Mouse (Mus musculus) adrenal gland, postnatal 10 days (tissue): Measurements from ENCODE around the gene Alg9. TPM values are rescaled to one million over a fixed set of nuclear protein-coding genes. Genes with fewer than 3 reads are reported as not detected.
A peak's percentile ranks its signal among the peaks of the same experiment; 100 is the strongest.

ENCODE experiments used
- DNase-seq: peaks from one replicate; pipeline ENCODE4 v3.0.0; 2021; ENCODE audit warnings: mixed read lengths
- long read RNA-seq, 2 experiments: library from polyadenylated mRNA; stranded (forward); transcript quantifications; one replicate each; pipeline ENCODE4 v2.0.0; 2021
- total RNA-seq, 2 experiments: library from RNA; stranded (reverse); gene quantifications; 2 replicates each; pipeline ENCODE4 v1.2.3; 2021

Alg9 gene
- 10 to 100 TPM; 27.9 to 28.0 TPM for total RNA-seq
- long read RNA-seq, experiment 1, transcript Alg9-201 (15 exons, 2,873 nt): major isoform, 11 of 33 reads
- long read RNA-seq, experiment 1, transcript Alg9-207 (2 exons, 465 nt): minor isoform, 5 of 33 reads
- long read RNA-seq, experiment 1, partial matches to known transcripts: 11 of 33 reads
- long read RNA-seq, experiment 1, other reads (novel, unspliced or antisense): 5 of 33 reads
- long read RNA-seq, experiment 2, transcript Alg9-201 (15 exons, 2,873 nt): major isoform, 19 of 34 reads
- long read RNA-seq, experiment 2, transcript Alg9-207 (2 exons, 465 nt): minor isoform, 6 of 34 reads
- long read RNA-seq, experiment 2, partial matches to known transcripts: 1 of 34 reads
- long read RNA-seq, experiment 2, other reads (novel, unspliced or antisense): 4 of 34 reads

DNA sequence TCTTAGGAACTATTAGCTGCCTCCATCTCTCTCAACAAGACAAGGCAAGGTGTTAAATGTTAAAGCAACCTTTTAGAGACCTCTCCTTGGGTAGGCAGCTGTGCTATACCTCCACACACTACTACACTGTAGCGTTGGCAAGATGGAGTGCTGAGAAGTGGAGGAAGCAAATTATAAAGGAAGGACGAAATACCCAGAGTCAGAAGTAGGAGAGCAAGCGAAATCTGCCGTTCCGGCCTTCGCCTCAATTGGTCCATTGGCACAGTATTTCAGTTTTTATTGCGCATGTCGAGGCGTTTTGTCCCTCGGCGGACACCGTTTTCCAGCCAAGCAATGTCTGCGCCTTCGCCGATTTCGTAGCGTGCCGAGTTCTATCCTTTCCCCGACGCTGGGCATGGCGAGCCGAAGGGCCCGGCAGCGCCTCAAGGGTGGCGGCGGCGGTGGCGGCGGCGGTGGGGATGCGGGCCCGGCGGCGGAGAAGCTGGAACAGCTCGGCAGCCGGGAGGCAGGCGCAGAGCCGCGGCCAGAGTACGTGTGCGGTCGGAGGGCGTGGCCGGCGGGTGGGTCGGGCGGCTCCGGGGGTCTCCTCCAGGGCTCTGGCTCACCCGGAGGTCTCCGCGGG, at the start of gene Alg9, which contains the start of gene 1110032A03Rik:
TSS of gene Alg9 (plus strand) at position 29 of the 622 bp plus-strand sequence.
TSS of gene 1110032A03Rik (minus strand) at position 530 of the 622 bp plus-strand sequence.
- DNase-seq: peak; percentile 94

DNA sequence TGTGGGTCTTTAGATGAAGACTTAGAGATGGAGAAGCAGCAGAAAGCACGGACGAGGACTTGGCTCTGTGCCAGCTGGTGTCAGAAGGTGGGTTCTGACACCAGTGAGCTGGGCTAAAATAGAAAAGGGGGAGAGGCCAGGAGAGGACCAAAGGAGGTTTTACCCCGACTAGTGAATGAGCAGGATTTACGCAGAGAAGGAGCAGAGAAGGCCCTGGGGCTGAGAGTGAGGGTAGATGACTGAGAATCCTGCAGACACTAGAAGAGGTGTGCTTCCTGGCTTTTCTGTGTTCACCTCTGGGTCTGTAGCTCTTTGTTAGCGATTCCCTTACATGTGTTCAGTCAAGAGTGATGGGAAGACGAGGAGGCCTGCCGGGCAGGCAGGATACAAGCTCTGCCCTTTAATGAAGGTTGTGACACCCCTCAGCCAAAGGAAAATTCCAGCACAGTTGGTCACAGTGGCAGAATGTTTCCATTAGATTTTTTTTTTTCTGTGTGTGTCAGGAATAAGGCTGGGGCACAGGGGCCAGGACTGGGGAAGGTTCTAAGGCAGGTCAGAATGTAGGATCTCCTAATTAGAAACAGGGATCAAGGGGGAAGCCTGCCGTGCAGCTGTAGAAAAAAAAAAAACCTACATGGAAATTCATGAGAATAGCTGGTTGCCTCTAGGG, 48.8 kb upstream of the Alg9 start:
- no peak for DNase-seq

GRCm38 (mm10) chr9:50727171-50727924, 47.5 kb upstream of the Alg9 start:
- peak; percentile 36 for DNase-seq

DNA sequence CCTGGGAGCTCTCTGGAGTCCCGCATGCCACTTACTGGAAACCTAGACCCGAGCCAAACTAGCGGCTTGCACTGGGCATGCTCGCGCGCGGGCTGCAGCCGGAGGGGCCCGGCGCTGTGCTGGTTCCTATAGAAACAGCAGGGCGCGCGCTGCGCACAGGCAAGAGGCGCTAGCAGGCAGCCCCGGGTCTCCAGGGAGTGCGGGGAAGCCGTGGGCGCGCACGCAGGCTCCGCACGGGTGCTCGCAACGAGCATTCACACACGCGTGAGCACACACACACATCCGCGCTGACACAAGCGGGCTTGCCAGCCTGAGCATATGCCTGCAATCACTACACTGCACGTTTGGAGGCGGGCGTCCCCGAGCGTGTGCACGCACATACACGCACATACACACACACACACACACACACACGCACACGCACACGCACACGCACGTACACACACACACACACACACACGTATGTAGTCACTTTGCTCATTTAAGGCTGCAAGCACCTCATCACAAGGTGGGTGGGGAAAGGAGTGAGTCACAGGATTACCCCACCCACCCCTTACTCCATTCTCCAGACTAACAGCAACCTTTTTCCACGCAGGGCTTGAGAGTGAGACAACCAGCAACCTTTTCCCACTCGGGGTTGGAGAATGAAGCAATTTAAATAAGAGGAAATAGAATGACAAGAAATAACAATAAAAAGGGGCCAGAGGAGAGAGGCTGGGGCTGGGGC, 46.7 kb upstream of the Alg9 start:
- DNase-seq: peak; percentile 82

DNA sequence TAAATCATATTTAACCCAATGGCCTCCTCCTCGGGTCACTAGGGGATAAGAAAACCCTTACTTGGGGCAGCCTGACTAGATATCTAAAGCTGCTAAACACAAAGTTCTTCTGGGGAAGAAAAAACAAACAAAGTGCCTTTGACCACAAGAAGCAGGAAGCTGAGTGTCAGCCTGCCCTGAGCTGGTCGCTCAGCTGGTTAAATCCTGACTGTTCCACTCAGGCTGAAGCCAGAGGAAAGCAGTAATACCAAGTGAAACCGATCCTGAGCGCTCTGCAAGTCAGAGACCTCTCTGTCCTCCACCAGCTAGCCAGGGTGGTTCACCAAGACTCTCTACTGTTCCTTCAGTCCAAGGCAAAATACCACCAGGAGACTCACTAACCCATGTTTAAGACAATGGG, 45.2 kb upstream of the Alg9 start:
- no peak for DNase-seq

- DNase-seq: no peak
Measured at GRCm38 (mm10) chr9:50732560-50732959, 42.3 kb upstream of the Alg9 start.

GRCm38 (mm10) chr9:50734989-50735388, 39.8 kb upstream of the Alg9 start:
- DNase-seq: peak; percentile 67

DNA sequence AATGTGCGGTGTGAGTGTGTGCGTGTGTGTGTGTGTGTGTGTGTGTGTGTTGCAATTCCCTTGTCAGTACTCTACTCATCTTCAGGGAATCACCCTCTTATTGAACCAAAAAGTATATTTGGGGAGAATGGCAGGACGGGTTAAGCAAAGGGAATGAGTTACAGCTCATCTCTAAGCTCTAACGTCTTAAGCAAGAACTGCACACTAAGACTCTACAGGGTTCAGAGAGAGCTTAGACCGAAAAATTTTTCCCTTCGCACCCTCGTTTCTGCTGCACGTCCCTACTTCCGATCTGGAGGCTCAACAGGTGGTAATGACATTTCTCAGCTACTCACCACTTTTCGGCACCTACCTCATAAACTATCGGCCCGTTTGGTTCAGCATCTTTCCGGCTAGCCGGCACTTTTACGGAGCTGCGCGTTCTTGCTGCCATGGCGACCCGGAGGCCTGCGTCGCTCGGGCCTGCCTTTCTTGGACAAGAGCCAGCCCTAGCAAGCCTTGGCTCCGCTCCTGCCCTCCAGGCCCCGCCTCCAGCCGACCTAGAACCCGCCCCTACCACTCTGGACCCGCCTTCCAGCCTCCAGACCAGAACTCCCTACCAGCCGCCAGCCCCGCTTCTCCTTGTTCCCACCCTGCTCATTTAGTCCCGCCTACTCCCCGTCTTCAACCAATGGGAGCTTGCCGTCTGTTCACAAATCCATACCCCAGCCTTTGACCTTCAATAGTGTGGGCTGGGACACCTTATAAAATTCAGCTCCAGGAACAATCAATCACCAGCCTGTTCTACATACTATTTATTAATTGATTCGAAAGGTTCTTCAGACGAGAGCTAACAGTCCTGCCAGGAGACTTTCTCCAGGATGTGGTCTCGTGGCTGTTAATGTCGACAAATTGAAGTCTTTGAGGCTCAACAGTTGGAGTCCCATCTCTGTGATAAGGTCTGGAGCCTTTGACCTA, 35.6 kb upstream of the Alg9 start, which contains the start of gene Dixdc1:
TSS of gene Dixdc1 (minus strand) at position 604 of the 957 bp plus-strand sequence.
- DNase-seq: peak; percentile 97

- no peak for DNase-seq
Measured at GRCm38 (mm10) chr9:50740867-50741784, 33.7 kb upstream of the Alg9 start.

DNA sequence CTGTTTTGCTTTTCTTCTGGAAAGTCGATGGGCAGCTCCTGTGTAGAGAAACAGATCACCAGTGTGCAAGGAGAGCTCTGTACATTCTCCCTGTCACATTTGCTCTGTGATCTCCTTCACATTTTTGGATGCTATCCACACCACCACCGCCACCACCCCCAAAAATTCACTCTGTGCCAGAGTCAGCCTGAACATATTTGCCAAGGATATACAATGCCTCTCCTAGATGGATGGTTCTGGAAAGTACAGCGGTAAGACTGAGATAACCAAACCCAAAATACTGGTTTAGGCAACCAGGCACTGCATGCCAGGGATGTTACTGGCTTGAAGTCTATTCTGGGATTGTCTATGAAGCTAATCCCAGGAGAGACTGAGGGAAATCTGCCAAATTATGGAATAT, 32.6 kb upstream of the Alg9 start:
- no peak for DNase-seq

DNA sequence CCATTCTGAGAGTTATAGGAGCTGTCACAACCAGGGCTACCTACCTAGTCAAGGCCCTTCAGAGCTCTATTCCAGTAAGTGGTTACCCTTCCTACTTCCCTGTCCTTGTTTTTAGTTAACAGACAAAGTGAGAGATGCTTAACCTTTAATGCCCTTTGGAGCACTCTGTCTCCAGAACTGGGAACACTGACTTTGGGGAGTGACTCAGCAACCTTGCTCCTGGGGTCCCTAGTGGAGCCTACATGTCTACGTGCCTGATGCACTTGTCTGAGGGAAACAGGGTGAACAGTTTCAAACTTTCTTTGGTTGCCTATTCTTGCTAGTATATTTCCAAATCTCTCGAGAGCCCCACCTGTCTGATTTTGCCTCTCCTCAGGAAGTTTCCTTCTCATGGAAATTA, 32.1 kb upstream of the Alg9 start:
- no peak for DNase-seq

- DNase-seq: no peak
Measured at GRCm38 (mm10) chr9:50745806-50746205, 29.0 kb upstream of the Alg9 start.

GRCm38 (mm10) chr9:50746214-50746677, 28.6 kb upstream of the Alg9 start, which contains the start of gene 2310030G06Rik:
TSS of gene 2310030G06Rik (minus strand) at chr9:50746536.
- peak; percentile 57 for DNase-seq

DNA sequence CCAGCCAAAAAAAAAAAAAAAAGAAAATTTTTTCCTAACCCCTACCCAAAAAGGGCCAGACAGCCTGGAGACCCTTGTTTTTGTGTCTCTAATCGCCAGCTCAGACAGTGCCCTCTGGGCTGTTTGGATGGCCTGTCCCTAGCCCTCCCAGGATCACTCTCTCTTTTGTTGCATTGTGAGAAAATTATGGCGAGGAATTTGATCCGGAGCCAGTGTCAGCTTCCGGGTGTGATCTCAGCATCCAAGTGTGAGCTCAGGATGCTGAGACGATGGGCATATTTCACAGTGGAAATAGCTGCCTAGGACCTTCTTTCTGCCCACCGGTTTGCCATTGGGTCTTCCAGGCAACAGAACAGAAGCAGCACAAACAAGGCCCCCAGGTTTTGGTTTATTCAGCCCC, 24.1 kb upstream of the Alg9 start:
- no peak for DNase-seq

DNA sequence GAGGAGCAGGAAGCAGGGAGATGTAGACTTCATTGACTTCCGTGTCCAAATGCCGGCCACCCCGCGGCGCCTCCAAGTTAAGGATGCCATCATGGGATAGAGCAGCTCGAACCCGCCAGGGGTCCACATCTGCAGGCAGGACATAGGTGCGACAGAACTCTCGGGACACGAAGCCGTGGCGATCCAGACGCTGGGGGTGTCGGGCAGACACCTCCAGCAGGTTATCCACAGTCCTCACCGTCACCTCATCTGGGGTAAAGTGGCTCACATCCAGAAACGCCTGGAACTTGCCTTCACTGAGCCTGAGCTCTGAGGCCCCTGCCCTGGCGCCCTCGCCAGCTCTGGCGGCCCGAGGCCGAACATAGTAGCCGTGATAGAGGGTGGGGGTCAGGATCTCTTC, 23.5 kb upstream of the Alg9 start, which contains the start of gene Cryab:
TSS of gene Cryab (plus strand) at position 3 of the 400 bp plus-strand sequence.
- DNase-seq: no peak

- peak; percentile 19 for DNase-seq
Measured at GRCm38 (mm10) chr9:50752054-50752602, 22.7 kb upstream of the Alg9 start, which contains the start of gene Hspb2. TSS of gene Hspb2 (minus strand) at chr9:50752354.

DNA sequence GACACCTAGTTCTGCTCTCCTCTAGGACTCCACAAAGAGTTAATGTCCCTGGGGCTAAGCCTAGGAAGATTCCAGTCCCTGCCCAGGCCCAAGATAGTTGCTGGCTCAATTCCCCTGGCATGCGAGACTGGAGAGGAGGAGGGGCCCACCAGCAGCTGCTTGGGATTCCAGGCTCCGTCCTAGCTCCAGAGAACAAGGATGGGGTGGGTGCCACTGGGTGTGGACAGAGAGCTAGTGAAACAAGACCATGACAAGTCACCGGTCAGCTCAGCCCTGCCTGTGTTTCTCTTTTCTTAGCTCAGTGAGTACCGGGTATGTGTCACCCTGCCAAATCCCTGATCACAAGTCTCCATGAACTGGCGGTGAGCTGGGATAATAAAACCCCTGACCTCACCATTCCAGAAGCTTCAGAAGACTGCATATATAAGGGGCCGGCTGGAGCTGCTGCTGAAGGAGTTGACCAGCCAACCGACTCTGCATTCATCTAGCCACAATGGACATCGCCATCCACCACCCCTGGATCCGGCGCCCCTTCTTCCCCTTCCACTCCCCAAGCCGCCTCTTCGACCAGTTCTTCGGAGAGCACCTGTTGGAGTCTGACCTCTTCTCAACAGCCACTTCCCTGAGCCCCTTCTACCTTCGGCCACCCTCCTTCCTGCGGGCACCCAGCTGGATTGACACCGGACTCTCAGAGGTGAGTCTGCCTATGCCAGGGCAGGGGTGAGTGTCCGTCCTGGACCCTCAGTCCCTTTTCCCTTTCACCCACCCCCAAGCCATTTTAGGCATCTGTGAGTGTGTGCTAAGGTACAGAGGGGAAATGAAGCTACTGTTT, 21.8 kb upstream of the Alg9 start:
- DNase-seq: peak; percentile 73
